Mouse (Mus musculus): ENCODE results near the gene Sema5b.

DNA sequence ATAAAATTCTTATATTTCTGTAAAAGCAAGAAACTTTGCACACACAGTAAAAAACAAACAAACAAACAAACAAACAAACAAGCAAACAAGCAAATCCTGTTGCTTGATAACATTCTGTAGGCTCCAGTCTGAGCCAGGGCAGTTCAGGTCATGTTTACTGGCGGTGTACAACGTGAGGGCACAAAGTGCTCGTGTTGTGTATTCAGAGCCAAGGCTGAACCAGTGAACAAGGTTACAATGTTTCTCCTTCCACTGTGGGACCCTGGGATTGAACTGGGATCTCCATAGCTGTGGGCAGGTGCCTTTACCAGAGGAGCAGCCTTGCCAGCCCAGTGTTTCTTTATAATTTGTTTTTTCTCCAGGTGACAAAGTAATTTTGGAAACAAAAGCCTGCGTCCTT is 35.2 kb upstream of the Sema5b start:
- no peak for TF ChIP-seq POLR2A (IDR thresholded peaks at IDR 0.05; ENCODE audit: borderline replicate concordance, extremely low read depth, insufficient read depth, insufficient read length, poor library complexity, severe bottlenecking)
- no peak for TF ChIP-seq CTCF (IDR thresholded peaks at IDR 0.05; ENCODE audit: borderline replicate concordance, extremely low read depth, insufficient read depth, insufficient read length)
